Mouse (Mus musculus) lung, postnatal 4 days (tissue): ENCODE results near the gene Lrrtm4.

Source experiments
- DNase-seq, 2 experiments: peaks; one replicate each; pipeline ENCODE4 v3.0.0; 2021

The Lrrtm4 gene

GRCm38 (mm10) chr6:80760641-80761204, 742.0 kb downstream of the Lrrtm4 start:
- DNase-seq, result no peak

GRCm38 (mm10) chr6:80786282-80786681, 767.6 kb downstream of the Lrrtm4 start:
- no peak for DNase-seq

GRCm38 (mm10) chr6:80823753-80824152, 805.1 kb downstream of the Lrrtm4 start:
- no peak for DNase-seq

GRCm38 (mm10) chr6:80839784-80840183, 821.1 kb downstream of the Lrrtm4 start:
- DNase-seq, result no peak

GRCm38 (mm10) chr6:80845294-80845693, 826.6 kb downstream of the Lrrtm4 start:
- no peak for DNase-seq

- no peak for DNase-seq
Measured at GRCm38 (mm10) chr6:80856910-80857543, 838.4 kb downstream of the Lrrtm4 start.
